Mouse (Mus musculus): ENCODE results near the gene Chrna10. TPM values are rescaled to one million over a fixed set of nuclear protein-coding genes. Genes with fewer than 3 reads are reported as not detected.
A peak's percentile ranks its signal among the peaks of the same experiment; 100 is the strongest.

Chrna10 gene
- polyA plus RNA-seq (2016; fragmentation: Nextera tagmentation; extraction: Ambion mirVana), result 0.06 TPM in 2 replicates

- peaks cover 12% of the 10 kb centered on the region for H3K27me3 ChIP-seq (ENCODE audit: insufficient read depth, poor library complexity, severe bottlenecking)
- peaks cover 37% of the 10 kb centered on the region for H3K36me3 ChIP-seq
- DNase-seq (ENCODE audit: low spot score), result no peak
- no peaks in the 10 kb centered on the region for H3K9me3 ChIP-seq
- H3K4me3 ChIP-seq, result no peak within 1 kb of the TSS
- H3K27ac ChIP-seq, result no peak within 1 kb of the TSS
- WGBS, result 33% methylated on average over 7 of the region's 7 CpGs
- peaks cover 7% of the 10 kb centered on the region; the same call in 1 of the 2 replicates for H3K4me1 ChIP-seq
Measured at GRCm38 (mm10) chr7:102116579-102117331, at the start of gene Chrna10. Gene Chrna10, minus strand, starts transcription at chr7:102116828.

GRCm38 (mm10) chr7:102153691-102154090 is 37.1 kb upstream of the Chrna10 start:
- DNase-seq (ENCODE audit: low spot score), result no peak
- WGBS, result 89% methylated on average over 5 of the region's 5 CpGs
- no peaks in the 10 kb centered on the region for H3K27me3 ChIP-seq (ENCODE audit: insufficient read depth, poor library complexity, severe bottlenecking)
- no peaks in the 10 kb centered on the region for H3K9me3 ChIP-seq
- H3K27ac ChIP-seq, result no peak overlapping the region
- H3K4me1 ChIP-seq, result no peaks in the 10 kb centered on the region
- no peak overlapping the region for H3K4me3 ChIP-seq
- H3K36me3 ChIP-seq, result peaks cover 93% of the 10 kb centered on the region

- Histone ChIP-seq H3K27ac (no peak overlapping the region), H3K9me3 (no peaks in the 10 kb centered on the region), H3K4me1 (no peaks in the 10 kb centered on the region), H3K36me3 (peaks cover 87% of the 10 kb centered on the region), H3K4me3 (no peak overlapping the region), H3K27me3 (ENCODE audit: insufficient read depth, poor library complexity, severe bottlenecking) (no peaks in the 10 kb centered on the region)
- DNase-seq (ENCODE audit: low spot score), result no peak
- WGBS, result 97% methylated on average over 5 of the region's 5 CpGs
Measured at GRCm38 (mm10) chr7:102137898-102138297, 21.3 kb upstream of the Chrna10 start.

- Histone ChIP-seq H3K27me3 (ENCODE audit: insufficient read depth, poor library complexity, severe bottlenecking) (no peaks in the 10 kb centered on the region), H3K36me3 (peaks cover 89% of the 10 kb centered on the region), H3K9me3 (no peaks in the 10 kb centered on the region), H3K4me3 (no peak overlapping the region), H3K4me1 (no peaks in the 10 kb centered on the region), H3K27ac (no peak overlapping the region)
- DNase-seq (ENCODE audit: low spot score), result no peak
- 84% methylated on average over 1 of the region's 1 CpGs for WGBS
Measured at GRCm38 (mm10) chr7:102137464-102137863, 20.8 kb upstream of the Chrna10 start.

GRCm38 (mm10) chr7:102132395-102132794 is 15.8 kb upstream of the Chrna10 start:
- DNase-seq (ENCODE audit: low spot score), result no peak
- H3K27me3 ChIP-seq (ENCODE audit: insufficient read depth, poor library complexity, severe bottlenecking), result no peaks in the 10 kb centered on the region
- H3K36me3 ChIP-seq, result peaks cover 93% of the 10 kb centered on the region
- H3K4me3 ChIP-seq, result no peak overlapping the region
- WGBS, result 97% methylated on average over 4 of the region's 4 CpGs
- no peaks in the 10 kb centered on the region for H3K4me1 ChIP-seq
- H3K9me3 ChIP-seq, result no peaks in the 10 kb centered on the region
- H3K27ac ChIP-seq, result no peak overlapping the region

GRCm38 (mm10) chr7:102120326-102120725 is 3.7 kb upstream of the Chrna10 start:
- Histone ChIP-seq H3K4me1 (peaks cover 7% of the 10 kb centered on the region; the same call in 1 of the 2 replicates), H3K4me3 (no peak overlapping the region), H3K9me3 (no peaks in the 10 kb centered on the region), H3K27me3 (ENCODE audit: insufficient read depth, poor library complexity, severe bottlenecking) (no peaks in the 10 kb centered on the region), H3K27ac (no peak overlapping the region), H3K36me3 (peaks cover 73% of the 10 kb centered on the region)
- DNase-seq (ENCODE audit: low spot score), result no peak
- WGBS, result 93% methylated on average over 10 of the region's 10 CpGs

- DNase-seq (ENCODE audit: low spot score), result no peak
- peaks cover 7% of the 10 kb centered on the region; the same call in 1 of the 2 replicates for H3K4me1 ChIP-seq
- H3K27ac ChIP-seq, result no peak overlapping the region
- peaks cover 12% of the 10 kb centered on the region for H3K27me3 ChIP-seq (ENCODE audit: insufficient read depth, poor library complexity, severe bottlenecking)
- WGBS, result 78% methylated on average over 6 of the region's 6 CpGs
- H3K4me3 ChIP-seq, result no peak overlapping the region
- no peaks in the 10 kb centered on the region for H3K9me3 ChIP-seq
- peaks cover 43% of the 10 kb centered on the region for H3K36me3 ChIP-seq
Measured at GRCm38 (mm10) chr7:102117382-102117781, 754 bp upstream of the Chrna10 start.

GRCm38 (mm10) chr7:102113151-102113729 is 3.4 kb downstream of the Chrna10 start:
- H3K4me1 ChIP-seq, result peaks cover 7% of the 10 kb centered on the region; the same call in 1 of the 2 replicates
- no peak for DNase-seq (ENCODE audit: low spot score)
- no peaks in the 10 kb centered on the region for H3K9me3 ChIP-seq
- H3K4me3 ChIP-seq, result no peak overlapping the region; the same call in 1 of the 2 replicates
- H3K36me3 ChIP-seq, result peaks cover 4% of the 10 kb centered on the region; the same call in 1 of the 2 replicates
- H3K27ac ChIP-seq, result no peak overlapping the region
- 64% methylated on average over 45 of the region's 45 CpGs for whole genome bisulfite sequencing
- H3K27me3 ChIP-seq (ENCODE audit: insufficient read depth, poor library complexity, severe bottlenecking), result peaks cover 12% of the 10 kb centered on the region

GRCm38 (mm10) chr7:102109746-102110145 is 6.9 kb downstream of the Chrna10 start:
- Histone ChIP-seq H3K36me3 (no peaks in the 10 kb centered on the region), H3K27ac (no peak overlapping the region), H3K27me3 (ENCODE audit: insufficient read depth, poor library complexity, severe bottlenecking) (peaks cover 12% of the 10 kb centered on the region), H3K4me1 (peaks cover 12% of the 10 kb centered on the region), H3K9me3 (no peaks in the 10 kb centered on the region), H3K4me3 (no peak overlapping the region)
- no peak for DNase-seq (ENCODE audit: low spot score)
- 87% methylated on average over 4 of the region's 4 CpGs for WGBS

- no peaks in the 10 kb centered on the region for H3K9me3 ChIP-seq
- H3K4me3 ChIP-seq, result no peak within 1 kb of the TSS
- peaks cover 12% of the 10 kb centered on the region for H3K4me1 ChIP-seq
- H3K27ac ChIP-seq, result no peak within 1 kb of the TSS
- WGBS, result 77% methylated on average over 7 of the region's 7 CpGs
- DNase-seq (ENCODE audit: low spot score), result no peak
- H3K36me3 ChIP-seq, result no peaks in the 10 kb centered on the region
- peaks cover 12% of the 10 kb centered on the region for H3K27me3 ChIP-seq (ENCODE audit: insufficient read depth, poor library complexity, severe bottlenecking)
Measured at GRCm38 (mm10) chr7:102109171-102109570, 7.5 kb downstream of the Chrna10 start, which contains the start of gene Art5. Gene Art5, minus strand, starts transcription at chr7:102109489.

- 75% methylated on average over 1 of the region's 1 CpGs for WGBS
- peaks cover 13% of the 10 kb centered on the region for H3K4me1 ChIP-seq
Measured at GRCm38 (mm10) chr7:102108206-102108605, 8.4 kb downstream of the Chrna10 start.

GRCm38 (mm10) chr7:102106700-102107141 is 9.9 kb downstream of the Chrna10 start:
- 8% methylated on average over 23 of the region's 23 CpGs for WGBS
- Histone ChIP-seq H3K4me3 (peak overlapping the region; percentile 61), H3K9me3 (no peaks in the 10 kb centered on the region), H3K4me1 (peaks cover 27% of the 10 kb centered on the region), H3K27ac (peak overlapping the region; percentile 78), H3K36me3 (no peaks in the 10 kb centered on the region), H3K27me3 (ENCODE audit: insufficient read depth, poor library complexity, severe bottlenecking) (no peaks in the 10 kb centered on the region)
- peak; percentile 80 for DNase-seq (ENCODE audit: low spot score)

More at GRCm38 (mm10) chr7:102108206-102108605, 8.4 kb downstream of the Chrna10 start:
- H3K9me3 ChIP-seq, result no peaks in the 10 kb centered on the region
- no peak overlapping the region for H3K27ac ChIP-seq
- DNase-seq (ENCODE audit: low spot score), result no peak
- no peak overlapping the region for H3K4me3 ChIP-seq
- H3K27me3 ChIP-seq (ENCODE audit: insufficient read depth, poor library complexity, severe bottlenecking), result peaks cover 5% of the 10 kb centered on the region
- H3K36me3 ChIP-seq, result no peaks in the 10 kb centered on the region

- Histone ChIP-seq H3K9me3 (no peaks in the 10 kb centered on the region), H3K27ac (0 out of 2 replicates have a peak overlapping the region, but pooled peaks have one; percentile 3), H3K4me3 (no peak overlapping the region), H3K4me1 (peaks cover 51% of the 10 kb centered on the region), H3K27me3 (ENCODE audit: insufficient read depth, poor library complexity, severe bottlenecking) (no peaks in the 10 kb centered on the region), H3K36me3 (no peaks in the 10 kb centered on the region)
- no peak for DNase-seq (ENCODE audit: low spot score)
- 62% methylated on average over 5 of the region's 5 CpGs for WGBS
Measured at GRCm38 (mm10) chr7:102104126-102104525, 12.5 kb downstream of the Chrna10 start.
